Mouse (Mus musculus): Measurements from ENCODE around the gene 7420426K07Rik.

Gene 7420426K07Rik

GRCm38 (mm10) chr9:98902819-98903218, at the start of gene 7420426K07Rik:
TSS of gene 7420426K07Rik (plus strand) at chr9:98903119.
- DNase-seq (ENCODE audit: low spot score) = no peak

DNA sequence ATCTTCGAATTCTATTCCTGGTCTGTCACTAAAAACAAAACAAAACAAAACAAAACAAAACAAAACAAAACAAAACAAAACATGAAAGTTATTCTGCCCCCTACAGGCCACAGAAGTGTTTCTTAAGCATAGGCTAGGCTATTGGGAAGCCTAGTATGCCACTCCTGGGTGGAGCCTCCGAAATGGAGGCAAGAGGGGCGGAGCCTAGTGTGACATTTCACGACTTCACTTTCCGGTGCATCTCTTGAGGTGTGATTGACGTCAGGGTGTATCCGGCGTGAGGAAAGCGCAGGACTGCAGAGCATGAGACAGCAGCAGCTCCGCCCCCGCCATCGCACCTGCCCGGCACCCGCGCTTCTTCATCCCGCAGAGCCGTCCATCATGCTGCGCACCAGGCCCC, 46.7 kb upstream of the 7420426K07Rik start, which contains the start of gene Prr23a2:
Gene Prr23a2, plus strand, starts transcription at position 285 of the 400 bp plus-strand sequence.
- no peak for DNase-seq (ENCODE audit: low spot score)

DNA sequence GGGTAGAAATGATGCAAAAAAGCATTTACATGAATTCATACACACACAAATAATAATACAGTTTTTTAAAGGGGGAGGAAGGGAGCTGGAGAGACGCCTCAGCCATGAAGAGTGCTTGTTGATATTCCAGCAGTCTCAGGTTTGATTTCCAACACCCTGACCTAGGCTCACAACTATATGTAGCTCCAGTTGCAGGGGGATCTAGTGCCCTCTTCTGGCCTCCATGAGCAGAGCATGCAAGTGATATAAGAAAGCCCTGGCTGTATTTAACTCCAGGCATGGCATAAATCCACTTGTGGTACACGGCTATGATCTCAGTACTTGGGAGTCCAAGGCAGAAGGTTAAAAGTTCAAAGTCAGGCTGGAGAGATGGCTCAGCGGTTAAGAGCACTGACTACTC, 39.5 kb upstream of the 7420426K07Rik start:
- DNase-seq (ENCODE audit: low spot score) = no peak

DNA sequence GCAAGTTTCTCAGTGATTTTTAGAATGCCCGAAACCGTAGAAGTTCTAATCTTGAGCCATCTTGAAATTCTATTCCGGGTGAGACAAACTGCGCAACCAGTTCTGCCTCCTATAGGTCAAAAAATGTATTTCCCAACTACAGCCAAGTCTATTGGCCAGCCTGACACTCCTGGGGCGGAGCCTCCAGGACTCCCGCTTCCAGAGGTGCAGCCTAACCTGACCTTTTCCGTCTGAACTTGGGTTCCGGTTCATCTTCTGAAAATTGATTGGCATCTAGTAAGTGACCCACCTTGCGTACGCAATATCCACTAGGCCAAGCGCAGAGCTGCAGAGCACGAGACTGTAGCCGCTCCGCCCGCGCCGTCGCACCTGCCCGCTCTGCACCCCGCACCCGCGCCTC, 38.3 kb upstream of the 7420426K07Rik start, which contains the start of gene Prr23a3:
Gene Prr23a3, plus strand, starts transcription at position 197 of the 400 bp plus-strand sequence.
- DNase-seq (ENCODE audit: low spot score) = no peak

DNA sequence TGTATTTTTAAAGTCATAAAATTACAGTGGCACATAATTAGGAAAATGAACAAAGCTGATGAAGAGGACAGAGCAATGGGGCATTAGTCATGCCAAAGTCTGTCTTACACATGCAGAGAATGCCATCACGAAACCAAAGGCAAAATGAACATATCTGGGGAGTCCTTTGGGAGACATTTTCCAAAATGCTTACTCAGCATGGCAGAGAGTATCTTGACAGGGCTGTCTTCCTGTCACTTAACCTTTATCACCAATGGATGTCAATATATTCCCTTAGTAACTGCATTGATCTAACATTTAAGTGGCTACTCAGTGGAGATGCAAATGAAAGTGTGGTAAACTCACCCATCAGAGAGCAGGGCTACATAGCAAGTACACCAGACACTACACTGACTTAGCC, 1.4 kb upstream of the 7420426K07Rik start:
- DNase-seq (ENCODE audit: low spot score) = no peak

GRCm38 (mm10) chr9:98920629-98921523, 18.0 kb downstream of the 7420426K07Rik start:
- DNase-seq (ENCODE audit: low spot score) = no peak

- no peak for DNase-seq (ENCODE audit: low spot score)
These were observed 20.2 kb downstream of the 7420426K07Rik start for GRCm38 (mm10) chr9:98923119-98923518.

DNA sequence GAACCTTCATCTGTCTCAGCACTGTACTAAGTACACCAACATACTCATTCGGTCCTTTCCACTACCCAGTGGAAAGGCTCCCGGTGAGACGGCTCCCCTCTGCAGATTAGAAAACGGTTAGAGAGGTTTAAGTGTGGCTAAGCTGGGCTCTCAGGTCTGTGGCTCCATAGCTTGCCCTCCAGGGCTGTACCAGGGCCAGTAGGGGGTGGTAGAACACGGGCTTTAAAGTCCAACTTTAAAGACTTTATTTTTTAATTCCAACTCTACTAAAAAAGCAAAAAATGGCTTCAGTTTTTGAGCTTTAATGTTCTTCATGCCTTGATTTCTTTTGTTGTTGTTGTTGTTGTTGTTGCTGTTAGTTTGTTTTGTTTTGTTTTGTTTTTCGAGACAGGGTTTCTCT, 21.3 kb downstream of the 7420426K07Rik start:
- no peak for DNase-seq (ENCODE audit: low spot score)

- no peak for DNase-seq (ENCODE audit: low spot score)
These were observed 26.6 kb downstream of the 7420426K07Rik start for GRCm38 (mm10) chr9:98929496-98929895.

GRCm38 (mm10) chr9:98932931-98933330, 30.0 kb downstream of the 7420426K07Rik start:
- DNase-seq (ENCODE audit: low spot score) = no peak

DNA sequence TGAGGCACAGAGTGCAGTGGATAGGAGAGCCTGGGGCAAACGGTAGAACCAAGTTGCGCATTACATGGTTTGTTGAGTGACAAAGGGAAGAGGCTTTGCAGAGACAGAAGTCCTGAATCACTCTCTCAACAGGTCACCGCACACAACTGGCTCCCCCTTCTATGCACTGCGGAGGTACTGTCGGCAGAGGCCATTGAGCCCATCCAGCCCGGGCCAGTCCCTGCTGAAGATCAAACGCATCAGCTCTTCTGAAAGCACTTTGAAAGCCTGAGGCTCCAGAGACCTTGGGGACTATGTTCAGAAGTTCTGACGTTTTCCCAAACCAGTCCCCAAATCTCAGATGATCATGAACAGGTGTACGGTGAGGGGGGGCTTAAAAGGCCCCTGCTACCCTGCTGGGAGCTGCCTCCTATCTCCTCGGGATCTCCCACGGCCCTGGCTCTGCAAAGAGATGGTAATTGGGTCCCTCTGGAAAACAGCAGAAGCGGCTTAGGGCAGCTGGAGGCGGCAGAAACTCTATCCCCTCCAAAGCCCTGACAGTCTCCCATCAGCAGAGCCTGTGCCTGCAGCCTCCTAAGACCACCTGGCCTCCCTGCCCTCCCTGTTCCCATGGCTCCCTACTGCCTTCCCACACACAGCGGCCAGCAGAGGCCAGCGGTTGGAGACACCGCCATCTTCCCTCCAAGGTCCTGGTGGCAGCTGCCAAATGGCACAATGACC, 32.4 kb downstream of the 7420426K07Rik start:
- DNase-seq (ENCODE audit: low spot score) = no peak

- DNase-seq (ENCODE audit: low spot score) = no peak
These were observed 36.4 kb downstream of the 7420426K07Rik start for GRCm38 (mm10) chr9:98939290-98939689.

DNA sequence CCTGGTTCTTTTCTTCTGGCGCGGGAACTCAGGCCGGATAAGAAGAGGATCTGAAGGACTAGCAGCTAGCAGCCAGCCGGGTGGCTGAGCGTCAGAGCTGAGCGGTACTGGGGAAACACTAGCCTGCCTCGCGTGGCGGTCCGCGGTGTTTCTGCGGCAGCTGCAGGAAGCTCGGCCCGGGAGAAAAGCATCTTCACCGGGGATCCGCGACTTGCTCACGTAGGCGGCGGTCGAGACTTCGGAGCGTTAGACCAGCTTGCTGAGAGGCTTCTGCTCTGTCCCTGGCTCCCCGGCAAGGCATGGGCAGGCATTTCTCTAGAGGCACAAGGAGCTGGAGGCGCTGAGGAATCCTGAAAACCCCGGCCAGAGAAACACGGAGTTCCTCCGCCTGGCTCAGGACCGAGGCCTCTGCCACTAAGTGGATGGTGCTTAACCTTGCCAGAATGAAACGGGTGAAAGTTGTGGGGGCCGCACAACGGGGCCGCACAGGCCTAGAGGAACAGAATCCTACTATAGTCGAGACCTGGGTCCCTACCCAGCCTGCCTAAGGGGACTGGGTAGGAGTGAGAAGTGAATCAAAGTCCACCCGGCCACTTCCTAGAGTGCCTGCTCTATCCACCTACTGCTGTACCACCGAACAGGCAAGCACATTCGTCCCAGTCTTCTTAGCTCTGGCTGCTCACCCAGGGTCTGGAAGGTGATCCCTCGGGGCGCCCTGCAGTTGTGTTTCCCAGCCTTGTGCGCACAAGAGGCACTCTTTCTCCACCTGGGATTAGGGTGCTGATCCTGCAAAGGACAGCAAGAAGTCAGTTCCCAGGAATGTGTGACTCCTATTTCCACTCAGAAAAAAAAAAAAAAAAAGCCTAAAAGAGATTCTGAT, 49.5 kb downstream of the 7420426K07Rik start:
- DNase-seq (ENCODE audit: low spot score) = no peak

DNA sequence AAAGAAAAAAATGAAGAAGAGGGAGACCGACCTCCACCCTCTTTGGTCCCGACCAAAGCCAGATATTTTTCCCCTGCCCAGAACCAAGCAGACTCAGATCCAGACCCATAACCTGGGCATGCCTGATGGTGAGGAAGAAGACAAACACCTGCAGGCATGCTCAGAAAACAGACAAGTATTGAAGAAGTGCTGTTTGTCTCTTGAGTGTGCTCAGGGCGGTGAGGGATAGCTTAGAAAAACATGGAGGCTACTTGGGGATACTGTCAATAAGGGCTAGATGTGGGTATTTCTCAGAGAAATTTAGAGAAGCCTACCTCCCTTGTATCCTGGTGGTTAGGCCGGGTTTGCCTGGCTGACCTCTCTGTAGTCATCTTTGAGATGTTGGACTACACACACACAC, 50.4 kb downstream of the 7420426K07Rik start:
- no peak for DNase-seq (ENCODE audit: low spot score)

DNA sequence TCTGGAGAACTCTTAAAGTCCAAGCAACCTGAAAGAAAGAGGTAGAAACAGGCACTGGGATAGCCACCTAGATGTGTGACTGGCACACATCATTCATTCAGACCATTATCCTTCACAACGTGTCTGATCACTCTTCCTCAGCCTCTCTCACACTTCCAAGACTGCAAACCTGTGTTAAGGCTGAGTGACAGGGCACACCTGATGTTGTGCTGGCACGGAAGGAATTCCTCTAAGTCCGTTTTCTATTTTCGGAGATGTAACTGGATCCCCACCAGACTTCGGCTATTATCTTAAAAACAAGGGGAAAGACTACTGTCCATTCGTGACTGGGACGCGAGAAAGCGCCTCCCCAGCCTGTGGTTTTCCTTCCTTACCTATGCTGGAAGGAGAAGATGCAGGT, 50.9 kb downstream of the 7420426K07Rik start:
- DNase-seq (ENCODE audit: low spot score) = no peak
